Mouse (Mus musculus) cerebellum, adult 11 months (tissue): ENCODE data around the gene Brpf3.
"Not testable (repeated sequence)": the region's sequence is repeated elsewhere in the genome, so short reads cannot be mapped to it uniquely, and the experiment has no call there.

ENCODE experiments used
- DNase-seq: peaks from one replicate; pipeline ENCODE4 v3.0.0; 2022

Gene Brpf3

GRCm38 (mm10) chr17:28831065-28831464 lies 30.2 kb downstream of the Brpf3 start:
- no peak for DNase-seq

GRCm38 (mm10) chr17:28832040-28832439 lies 31.1 kb downstream of the Brpf3 start:
- no peak for DNase-seq

GRCm38 (mm10) chr17:28832875-28833274 lies 32.0 kb downstream of the Brpf3 start:
- no peak for DNase-seq

- no peak for DNase-seq
Observed at GRCm38 (mm10) chr17:28834676-28835075, 33.8 kb downstream of the Brpf3 start.

GRCm38 (mm10) chr17:28837840-28838239 lies 37.0 kb downstream of the Brpf3 start:
- DNase-seq, result no peak

- DNase-seq, result not testable (repeated sequence)
Observed at GRCm38 (mm10) chr17:28841947-28842346, 41.1 kb downstream of the Brpf3 start.

GRCm38 (mm10) chr17:28843665-28844064 lies 42.8 kb downstream of the Brpf3 start:
- DNase-seq, result no peak

- DNase-seq, result no peak
Observed at GRCm38 (mm10) chr17:28846974-28847617, 46.2 kb downstream of the Brpf3 start.

GRCm38 (mm10) chr17:28850511-28850910 lies 49.6 kb downstream of the Brpf3 start:
- DNase-seq, result no peak

- no peak for DNase-seq
Observed at GRCm38 (mm10) chr17:28854377-28854776, 53.5 kb downstream of the Brpf3 start.

GRCm38 (mm10) chr17:28855166-28855885 lies 54.4 kb downstream of the Brpf3 start:
- DNase-seq, result no peak

- DNase-seq, result no peak
Observed at GRCm38 (mm10) chr17:28856030-28856429, 55.1 kb downstream of the Brpf3 start.

- no peak for DNase-seq
Observed at GRCm38 (mm10) chr17:28858205-28858604, 57.3 kb downstream of the Brpf3 start, which contains the start of gene Pnpla1. Pnpla1 (plus strand) TSS chr17:28858411.

- no peak for DNase-seq
Observed at GRCm38 (mm10) chr17:28863926-28864325, 63.0 kb downstream of the Brpf3 start.

- DNase-seq, result no peak
Observed at GRCm38 (mm10) chr17:28864464-28864863, 63.6 kb downstream of the Brpf3 start.

- DNase-seq, result no peak
Observed at GRCm38 (mm10) chr17:28866921-28867320, 66.0 kb downstream of the Brpf3 start.

GRCm38 (mm10) chr17:28867381-28867780 lies 66.5 kb downstream of the Brpf3 start:
- DNase-seq, result no peak

GRCm38 (mm10) chr17:28869412-28870110 lies 68.7 kb downstream of the Brpf3 start:
- DNase-seq, result no peak

- DNase-seq, result no peak
Observed at GRCm38 (mm10) chr17:28870435-28870834, 69.5 kb downstream of the Brpf3 start.

- no peak for DNase-seq
Observed at GRCm38 (mm10) chr17:28871831-28872230, 70.9 kb downstream of the Brpf3 start.

- no peak for DNase-seq
Observed at GRCm38 (mm10) chr17:28872322-28872721, 71.4 kb downstream of the Brpf3 start.

GRCm38 (mm10) chr17:28874216-28874615 lies 73.3 kb downstream of the Brpf3 start:
- no peak for DNase-seq

- no peak for DNase-seq
Observed at GRCm38 (mm10) chr17:28874825-28875224, 73.9 kb downstream of the Brpf3 start.

- DNase-seq, result no peak
Observed at GRCm38 (mm10) chr17:28875316-28875715, 74.4 kb downstream of the Brpf3 start.
